Mouse (Mus musculus) cerebral cortex, adult 2 months (tissue): ENCODE results near the gene Atp5d.

Experiments used
- WGBS: fragments of 180-500 bp; shearing (Covaris S2); methylation state at CpG from one replicate; pipeline ENCODE4 v1.1.7; 2018; 5-methylcytosine and 5-hydroxymethylcytosine counted together

Gene Atp5d

DNA sequence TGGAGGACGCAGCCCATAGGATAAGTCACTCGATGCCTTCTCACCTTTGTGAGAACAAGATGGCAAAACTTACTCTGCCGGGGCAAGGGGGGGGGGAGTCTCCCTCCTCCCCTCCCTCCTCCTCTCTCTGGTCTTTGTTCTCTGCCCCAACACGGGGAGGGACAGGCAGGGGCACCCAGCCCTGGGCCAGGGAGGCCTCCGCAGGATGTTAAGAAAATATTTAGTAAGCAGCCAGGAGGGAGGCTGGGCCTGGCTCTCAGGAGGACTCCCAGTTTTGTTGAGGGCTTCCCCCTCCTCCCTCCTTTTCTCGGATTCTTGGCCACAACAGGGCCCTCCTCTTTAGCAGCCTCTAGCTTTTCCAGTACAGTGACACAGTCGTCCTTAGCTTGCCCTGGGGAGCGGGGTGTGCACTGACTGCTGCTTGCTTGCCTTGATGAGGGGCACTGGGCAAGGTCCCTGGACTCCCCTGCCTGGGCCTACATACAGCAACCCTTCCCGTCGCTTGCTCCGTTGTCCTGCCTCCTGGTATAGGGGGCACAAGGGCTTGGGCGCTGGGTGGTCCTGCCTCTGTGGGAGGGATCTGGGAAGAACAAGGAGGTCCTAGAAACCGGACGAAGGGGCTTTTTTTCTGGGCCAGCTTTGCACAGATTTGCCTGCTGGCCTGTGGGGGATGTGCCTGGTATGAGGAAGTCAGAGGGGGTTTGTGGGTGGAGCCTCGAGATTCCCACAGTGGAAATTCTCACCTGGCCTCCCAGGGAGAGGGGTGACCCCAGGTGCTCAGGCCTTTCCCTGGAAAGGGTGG is 13.8 kb downstream of the Atp5d start:
- 13% methylated on average over 15 of the region's 15 CpGs for WGBS

DNA sequence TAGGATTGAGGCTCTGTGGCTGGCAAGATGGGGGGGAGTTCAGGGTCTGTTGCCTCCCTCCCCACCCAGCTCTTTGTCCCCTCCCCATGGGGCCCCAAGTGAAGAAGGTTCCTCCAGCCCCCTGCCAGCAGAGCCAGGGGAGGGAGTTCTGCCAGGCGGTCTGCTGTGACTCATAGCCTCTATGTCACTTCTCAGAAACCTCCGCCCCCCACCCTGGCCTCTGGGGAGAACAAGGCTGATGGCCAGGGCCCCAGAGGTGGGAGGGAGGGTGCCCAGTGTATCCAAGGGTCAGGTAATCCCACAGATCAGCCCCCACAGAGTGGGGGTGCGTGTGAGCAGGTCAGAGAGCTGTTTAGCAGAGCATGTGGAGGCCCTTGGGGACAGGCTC is 14.4 kb downstream of the Atp5d start:
- WGBS = 21% methylated on average over 3 of the region's 3 CpGs

DNA sequence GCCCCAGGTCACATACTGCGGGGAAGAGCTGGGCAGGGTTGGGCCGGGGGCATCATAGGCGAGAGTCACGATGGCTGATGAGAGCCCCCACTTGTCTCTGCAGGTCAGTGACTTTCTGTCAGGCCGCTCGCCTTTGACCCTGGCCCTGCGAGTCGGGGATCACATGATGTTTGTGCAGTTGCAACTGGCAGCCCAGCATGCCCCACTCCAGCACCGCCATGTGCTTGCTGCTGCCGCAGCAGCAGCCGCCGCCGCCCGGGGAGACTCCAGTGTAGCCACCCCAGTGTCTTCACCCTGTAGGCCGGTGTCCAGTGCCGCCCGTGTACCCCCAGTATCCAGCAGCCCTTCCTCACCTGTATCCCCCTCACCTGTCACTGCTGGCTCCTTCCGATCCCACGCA is 15.3 kb downstream of the Atp5d start:
- 69% methylated on average over 19 of the region's 19 CpGs for WGBS

DNA sequence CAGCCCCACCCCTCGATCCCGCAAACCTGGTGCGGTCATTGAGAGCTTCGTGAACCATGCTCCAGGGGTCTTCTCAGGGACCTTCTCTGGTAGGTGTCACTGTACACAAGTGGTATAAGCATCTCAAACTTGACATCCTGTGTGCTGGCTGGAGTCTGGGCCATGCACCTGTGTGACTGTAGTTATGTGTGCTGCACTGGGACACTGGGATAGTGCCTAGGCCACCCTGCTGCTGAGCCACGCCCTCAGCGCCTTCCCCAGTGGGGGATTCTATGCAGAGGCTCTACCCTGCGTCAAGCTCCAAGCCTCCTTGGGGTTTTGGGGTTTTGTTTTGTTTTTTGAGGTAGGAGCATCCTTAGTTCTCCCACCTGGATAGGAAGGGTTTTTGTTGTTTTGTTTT is 16.0 kb downstream of the Atp5d start:
- WGBS = 64% methylated on average over 7 of the region's 7 CpGs

DNA sequence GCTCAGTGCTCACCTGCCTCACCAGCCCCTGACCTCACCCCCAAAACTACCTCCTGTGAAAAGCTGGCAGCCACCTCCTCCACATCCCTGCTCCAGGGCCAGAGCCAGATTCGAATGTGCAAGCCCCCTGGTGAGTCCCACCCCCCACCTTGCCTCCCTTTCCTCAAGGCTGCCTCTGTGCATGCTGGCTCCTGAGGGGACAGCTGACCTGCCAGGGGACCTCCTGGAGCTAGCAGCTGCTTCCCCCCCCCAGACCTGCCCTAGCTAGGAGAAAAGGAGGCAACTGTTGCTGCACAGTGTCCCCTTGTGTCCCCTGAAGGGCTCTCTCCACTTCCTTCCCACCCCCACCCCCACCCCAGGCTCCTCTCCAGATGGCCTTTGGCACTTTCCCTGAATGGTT is 16.8 kb downstream of the Atp5d start:
- 31% methylated on average over 1 of the region's 1 CpGs for WGBS

DNA sequence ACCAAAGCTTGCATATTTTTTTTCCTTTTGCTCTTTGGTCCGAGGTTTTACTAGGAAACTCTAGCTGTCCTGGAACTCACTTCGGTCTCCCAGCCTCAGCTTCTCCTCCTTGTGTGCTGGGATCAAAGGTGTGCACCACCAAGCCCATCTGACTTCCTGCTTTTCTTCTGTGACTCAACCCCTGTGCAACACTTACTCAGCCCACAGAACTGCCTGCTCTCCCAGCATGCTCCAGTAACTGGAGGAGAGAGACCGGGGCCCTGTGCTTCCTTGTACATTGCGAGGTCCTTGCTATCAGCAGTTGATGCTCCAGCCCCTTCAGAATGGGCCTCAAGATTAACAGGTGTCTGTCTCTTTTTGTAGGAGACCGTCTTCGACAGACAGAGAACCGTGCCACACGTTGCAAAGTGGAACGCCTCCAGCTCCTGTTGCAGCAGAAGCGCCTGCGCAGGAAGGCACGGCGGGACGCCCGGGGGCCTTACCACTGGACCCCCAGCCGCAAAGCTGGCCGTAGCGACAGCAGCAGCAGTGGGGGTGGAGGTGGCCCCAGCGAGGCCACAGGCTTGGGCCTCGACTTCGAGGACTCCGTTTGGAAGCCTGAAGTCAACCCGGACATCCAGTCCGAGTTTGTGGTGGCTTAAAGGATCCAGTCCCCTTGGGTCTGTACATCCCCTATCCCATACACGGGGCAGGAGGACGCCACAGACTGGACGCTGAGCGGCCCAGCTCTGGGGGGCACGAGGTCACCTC is 17.7 kb downstream of the Atp5d start:
- 52% methylated on average over 29 of the region's 29 CpGs for WGBS

DNA sequence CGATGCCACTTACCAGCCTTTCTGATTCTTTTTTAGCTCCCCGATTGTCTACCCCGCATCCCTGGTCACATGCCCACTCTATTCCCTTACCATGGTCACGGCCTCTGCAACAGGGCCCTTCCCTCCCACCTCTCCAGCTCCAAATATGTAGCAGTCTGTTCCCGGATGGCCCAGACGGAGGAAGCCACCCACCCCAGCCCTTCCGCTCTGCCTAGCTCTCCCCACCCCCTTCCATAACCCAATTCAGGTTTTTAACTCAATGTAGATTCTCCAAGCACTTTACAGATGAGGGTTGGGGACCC is 18.3 kb downstream of the Atp5d start:
- 27% methylated on average over 7 of the region's 7 CpGs for WGBS

DNA sequence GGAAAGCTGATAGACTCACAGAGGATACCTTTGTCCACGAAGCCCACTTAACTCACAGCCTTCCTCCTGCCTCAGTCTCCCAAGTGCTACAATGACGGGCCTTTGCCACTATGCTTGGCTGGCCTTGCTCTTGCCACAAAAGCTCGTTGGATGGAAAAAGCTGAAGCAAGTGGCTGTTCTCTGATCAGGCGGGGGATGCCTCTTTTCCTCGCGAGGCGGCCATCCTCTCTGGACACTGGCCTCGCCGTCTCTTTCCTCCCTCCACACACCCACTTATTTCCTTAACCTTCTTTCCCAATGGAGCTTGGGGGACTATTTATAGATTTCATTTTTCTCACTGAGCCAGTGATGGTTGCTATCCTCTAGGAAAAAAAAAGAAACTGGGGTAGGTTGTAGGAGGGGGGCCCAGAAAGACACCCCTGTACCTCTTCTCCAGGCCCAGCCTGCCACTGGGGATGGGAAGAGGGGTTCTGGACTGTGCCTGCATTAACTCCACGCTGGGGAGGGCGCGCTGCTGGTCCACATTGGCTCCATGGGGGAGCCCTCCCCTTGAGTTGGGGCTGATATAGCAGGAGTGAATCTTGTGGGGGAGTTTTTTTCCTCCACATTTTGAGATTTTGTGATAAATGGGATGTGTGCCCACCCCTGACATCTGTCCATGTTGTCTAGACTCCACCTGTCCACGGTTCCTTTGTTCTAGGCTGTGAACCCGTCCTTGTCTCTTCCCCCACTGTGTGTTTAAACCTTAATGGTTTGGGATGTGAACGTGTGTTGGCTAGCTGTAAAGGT is 18.9 kb downstream of the Atp5d start:
- 27% methylated on average over 15 of the region's 15 CpGs for WGBS

DNA sequence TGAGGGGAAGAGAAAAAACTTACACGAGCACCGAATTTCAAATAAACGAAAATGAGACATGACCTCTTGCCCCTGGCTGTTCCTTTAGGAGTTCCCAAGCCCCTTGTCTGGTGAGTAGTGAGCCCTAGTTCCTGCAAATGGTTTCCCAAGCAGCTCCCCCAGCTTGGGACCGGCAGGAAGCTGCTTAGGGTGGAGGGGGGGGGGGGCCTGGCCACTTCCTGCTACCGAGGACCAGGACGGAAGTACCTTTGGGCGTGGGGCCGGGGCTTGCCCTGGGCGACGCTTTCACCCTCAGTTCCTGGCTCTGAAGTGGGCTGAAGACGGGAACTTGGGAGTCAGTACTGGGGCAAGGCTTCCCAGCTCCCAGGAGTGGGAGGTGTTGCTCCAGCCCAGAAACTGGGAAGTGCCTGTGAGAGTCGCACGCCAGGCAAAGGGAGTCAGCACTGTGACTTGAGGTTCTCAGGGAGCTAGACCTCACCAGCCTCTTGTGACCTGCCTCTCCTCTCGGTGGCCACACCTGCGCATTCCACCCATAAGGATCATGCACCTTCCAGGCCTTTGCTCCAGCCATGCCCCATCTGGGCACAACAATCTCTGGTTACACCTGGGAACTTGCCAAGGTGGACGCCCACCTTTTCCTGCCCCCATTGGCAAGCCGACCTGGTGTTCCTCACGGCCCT is 20.0 kb downstream of the Atp5d start:
- 8% methylated on average over 18 of the region's 18 CpGs for WGBS

DNA sequence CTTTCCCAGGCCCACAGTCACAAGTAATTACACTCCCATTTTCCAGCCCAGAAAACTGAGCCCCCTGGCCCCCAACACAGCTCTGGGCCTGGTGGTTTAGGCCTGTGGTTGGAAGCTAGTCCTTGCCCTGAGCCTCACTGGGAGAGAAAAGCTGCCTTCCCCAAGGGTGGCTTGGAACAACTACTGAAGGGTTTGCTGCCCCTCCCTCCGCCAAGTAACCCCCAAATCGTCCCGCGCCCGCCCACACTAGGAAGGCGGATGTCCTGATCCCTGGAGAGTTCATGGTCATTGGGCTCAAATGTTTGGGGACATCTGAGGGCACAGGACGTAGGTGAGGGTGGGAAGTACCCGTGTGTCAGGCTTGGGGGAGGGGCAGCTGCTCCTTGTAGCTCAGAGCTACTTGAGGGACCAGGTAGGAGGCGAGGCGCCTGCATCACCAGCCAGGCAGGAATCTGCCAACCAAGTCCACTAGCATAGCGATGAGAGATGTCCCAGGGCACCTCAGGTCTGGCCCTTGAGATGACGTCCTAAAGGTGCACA is 20.7 kb downstream of the Atp5d start:
- WGBS = 9% methylated on average over 12 of the region's 12 CpGs

DNA sequence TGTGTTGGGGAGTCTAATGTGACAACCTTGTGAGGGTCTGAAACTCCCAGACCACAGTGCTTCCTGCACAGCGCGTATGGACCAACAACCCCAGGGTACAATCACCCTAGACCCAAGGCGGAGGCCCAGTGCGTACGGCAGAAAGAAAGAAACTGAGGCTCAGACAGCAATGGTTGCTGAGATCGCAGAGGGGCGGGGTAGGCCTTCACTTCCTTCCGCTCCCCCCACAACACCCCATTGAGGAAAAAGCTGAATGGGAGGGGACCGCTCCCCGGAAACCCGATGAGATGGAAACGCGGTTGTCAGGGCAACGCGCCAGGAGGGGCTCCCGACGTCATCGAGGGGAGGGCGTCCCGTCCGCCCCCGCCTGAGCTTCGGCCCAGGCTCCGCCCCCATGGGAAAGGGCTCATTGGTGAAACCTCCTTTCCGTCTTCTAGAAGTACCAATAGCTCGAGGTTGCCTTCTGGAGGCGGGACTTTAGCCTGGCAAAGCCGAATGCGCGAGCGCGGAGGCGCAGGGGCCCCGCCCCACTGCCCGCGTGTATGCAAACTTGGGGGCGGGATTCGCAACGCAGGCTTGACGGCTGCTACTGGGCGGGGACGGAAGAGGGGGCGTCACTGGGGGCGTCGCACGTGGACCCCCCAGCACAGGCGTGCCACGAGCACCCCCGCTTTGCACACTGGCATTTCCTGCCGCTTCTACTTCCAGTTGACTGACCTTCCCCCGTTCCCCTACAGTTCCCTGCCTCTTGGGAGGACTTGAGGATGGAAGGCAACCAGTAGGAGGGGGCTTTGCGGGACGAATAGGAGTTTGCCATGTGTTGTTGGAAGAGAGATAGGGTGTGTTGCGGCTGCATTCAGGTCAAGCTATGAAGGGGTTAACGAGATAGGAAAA is 21.4 kb downstream of the Atp5d start:
- WGBS = under 1% methylated on average over 55 of the region's 55 CpGs

DNA sequence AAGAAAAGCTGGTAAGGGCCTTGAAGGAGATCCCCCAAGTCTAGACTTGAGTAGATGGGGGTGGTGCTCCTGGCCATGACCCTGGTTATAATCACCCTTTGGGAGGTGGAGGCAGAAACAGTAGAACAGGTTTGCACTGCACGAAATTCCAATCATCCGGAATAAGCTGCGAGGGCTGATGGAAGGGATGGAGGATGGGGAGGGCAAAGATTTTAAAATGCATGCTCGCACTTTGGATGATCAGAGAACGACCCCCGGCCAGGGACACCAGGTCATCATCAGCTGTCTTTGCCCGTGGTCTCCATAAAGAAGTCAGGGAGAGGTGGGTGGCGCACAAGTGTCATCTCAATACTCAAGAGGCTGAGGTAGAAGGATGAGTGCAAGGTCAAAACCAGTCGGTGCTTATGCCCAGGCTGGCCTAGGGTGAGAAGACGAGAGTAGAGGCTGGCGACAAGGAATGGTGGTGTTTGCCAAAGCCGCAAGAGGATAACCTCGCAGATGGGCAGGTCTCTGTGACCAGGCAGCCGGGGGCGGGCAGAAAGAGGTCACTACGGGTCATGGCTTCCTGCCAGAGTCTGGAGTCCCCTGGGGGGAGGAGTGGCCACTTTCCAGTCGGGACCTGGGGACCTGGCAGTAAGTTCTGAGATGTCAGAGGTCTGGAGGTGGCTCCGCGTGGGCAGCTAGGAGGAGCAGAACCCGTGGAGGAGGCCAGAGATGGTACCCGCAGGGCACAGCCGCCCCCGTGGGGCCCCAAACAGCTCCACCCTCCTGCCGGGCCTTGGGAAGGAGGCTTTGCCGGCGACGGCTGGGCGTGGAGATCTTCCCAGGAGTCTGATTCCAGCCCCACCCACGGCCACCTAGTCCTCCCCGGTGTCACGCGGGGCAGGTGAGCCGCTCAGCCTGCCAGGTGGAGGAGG is 22.3 kb downstream of the Atp5d start:
- 5% methylated on average over 33 of the region's 33 CpGs for WGBS

DNA sequence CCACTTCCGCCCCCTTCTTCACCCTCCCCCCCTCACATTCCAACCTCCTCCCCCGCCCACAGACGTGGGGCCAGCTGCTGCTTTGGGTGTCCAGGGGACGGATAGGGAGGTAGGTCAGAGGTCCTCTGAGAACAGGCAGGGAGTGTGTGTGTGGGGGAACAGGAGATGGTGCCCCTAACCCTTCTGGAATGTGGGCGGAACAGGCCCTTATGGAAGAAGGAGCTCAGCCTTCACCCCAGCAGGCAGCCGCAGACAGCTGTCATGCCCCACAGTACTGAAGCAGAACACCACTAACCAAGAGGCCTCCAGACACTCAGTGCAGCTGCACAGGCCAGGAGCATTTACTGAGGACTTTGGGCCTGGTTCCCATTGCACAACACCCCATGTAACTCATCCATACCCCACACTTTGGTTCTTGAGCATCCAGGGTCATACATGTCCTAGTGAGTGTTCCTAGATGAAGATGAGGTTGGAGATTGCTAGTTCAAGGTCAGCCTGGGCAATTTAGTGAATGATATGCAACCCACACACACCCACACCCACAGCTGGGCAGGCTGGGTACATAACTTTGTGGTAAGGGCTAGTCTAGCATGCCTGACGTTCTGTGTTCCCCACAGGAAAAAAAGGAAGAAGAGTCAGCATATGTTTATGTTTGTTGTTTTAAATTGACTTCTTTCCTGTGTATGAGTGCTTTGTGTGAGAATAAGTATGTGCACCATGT is 23.2 kb downstream of the Atp5d start:
- 27% methylated on average over 7 of the region's 7 CpGs for WGBS

DNA sequence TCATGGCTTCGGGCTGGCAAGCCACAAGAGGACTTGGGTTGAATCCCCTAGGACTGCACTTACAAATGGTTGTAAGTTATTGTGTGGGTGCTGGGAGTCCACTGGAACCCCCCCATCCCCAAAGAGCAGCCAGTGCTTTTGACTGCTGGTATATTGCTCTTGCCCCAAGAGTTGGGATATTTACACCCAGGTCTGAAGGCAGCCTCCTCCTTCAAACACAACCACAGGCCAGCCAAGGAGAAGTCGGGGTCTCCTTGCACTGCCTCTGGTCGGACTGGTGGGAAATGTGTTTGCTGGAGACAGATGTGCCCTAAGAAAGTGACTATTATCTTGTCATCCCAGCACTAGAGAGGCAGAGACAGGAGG is 23.8 kb downstream of the Atp5d start:
- 82% methylated on average over 3 of the region's 3 CpGs for WGBS

DNA sequence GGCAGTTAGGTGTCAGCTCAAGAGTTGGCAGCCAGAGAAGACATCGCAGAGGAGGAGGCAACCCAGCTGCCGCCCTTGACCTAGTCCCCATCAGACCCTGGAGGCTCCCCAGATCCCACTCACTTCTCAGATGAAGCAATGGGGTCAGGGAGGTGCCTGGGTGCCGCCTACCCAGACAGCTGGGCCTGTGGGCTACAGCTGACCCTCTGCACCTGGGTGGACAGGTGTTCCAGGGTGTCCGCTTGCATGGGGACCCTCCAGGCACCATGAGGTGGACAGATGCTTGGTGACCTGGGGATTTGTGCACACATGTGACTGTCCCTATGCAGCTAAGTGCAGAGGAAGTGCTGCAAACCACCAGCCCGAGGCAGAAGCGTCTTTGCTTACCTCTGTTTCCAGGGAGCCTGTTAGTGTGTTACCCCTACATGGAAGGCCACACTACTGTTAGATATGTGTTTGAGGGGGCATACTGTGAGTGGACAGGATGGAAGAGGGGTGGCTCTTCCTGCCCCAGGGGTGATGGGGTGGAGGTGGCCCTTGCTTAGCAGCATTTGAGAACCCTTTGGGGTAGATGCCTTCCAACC is 24.4 kb downstream of the Atp5d start:
- WGBS = 82% methylated on average over 6 of the region's 6 CpGs

DNA sequence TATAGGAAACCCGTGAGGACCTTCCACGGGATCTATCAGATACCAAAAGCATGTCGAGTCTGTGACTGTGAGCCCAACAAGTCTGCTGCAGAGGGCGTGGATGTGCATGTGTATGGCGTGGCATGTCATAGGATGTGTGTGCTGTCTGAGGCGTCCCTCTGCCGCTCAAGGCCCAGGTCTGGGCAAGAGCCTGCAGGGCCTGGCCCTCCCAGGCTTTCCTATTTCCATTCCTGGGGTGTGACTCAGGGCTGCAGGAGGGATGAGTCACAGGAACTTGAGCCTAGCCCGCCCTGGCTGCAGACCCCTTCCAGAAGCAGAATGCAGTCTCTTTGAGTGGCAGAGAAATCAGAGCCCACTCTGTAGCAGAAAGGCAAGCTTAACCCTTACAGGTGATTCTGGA is 25.3 kb downstream of the Atp5d start:
- WGBS = 56% methylated on average over 8 of the region's 8 CpGs

DNA sequence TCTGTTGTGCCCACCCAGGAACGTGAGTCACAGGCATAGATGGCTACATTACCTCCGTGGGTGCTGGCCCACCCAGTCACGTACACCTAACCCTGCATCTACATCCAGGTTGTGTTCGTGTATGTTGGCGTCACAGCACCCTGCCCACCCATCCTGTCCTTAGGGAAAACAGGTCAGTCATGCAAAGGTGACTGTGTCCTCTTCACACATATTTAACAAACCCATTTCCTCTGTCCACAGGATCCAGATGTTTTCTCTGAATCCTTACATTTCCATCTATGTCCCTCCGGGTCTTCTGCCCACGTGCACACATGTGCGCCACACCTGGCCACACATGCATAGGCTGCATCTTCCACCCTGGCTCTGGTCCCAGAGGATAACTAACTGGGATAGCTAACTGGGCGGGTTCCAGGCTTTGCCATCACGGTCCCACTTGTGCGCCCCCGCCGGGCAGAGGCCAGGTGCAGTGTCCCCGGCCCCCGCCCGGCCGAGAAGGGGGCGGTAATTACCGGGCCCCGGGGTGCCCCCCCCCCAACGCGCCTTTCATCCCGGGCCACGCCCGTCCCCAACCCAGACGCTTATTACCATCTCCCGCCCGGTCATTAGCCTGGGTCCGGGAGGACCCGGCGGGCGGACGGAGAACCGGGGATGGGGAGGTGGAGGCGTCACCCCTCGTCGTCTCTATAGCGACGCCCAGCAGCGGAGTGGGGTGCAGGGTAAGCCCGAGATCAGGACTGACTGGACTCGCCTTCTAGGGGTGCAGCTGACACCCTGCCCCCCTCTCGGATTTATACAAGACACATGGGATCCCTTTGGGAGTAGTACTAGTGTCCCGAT is 25.9 kb downstream of the Atp5d start:
- WGBS = 8% methylated on average over 44 of the region's 44 CpGs

DNA sequence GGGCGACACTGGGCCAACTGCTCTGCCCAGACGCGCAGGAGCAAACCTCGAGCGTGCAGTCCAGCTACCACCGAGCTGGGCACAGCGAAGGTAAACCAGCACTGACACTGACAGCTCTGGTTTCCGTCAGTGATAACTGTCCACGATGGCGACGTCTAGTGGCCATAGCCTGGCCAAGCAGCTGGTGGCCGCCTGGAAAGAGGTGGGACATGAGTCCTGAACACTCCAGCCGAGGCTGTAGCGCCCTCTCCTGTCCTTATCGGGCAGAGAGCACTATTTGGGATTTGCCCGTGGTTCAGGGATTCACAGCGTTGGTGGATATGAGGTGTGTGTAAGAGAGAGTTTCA is 26.5 kb downstream of the Atp5d start:
- WGBS = under 1% methylated on average over 17 of the region's 17 CpGs
